Mouse (Mus musculus) right cerebral cortex, postnatal 36 days (tissue): ENCODE data around the gene Aff4.

Source experiments
- DNase-seq, 2 experiments: peaks; one replicate each; pipeline ENCODE4 v3.0.0; 2022; ENCODE audit warnings: low spot score in 2 of 2, mixed read lengths in 1 of 2

Gene Aff4

GRCm38 (mm10) chr11:53428716-53429057 is 78.1 kb downstream of the Aff4 start:
- DNase-seq, result no peak

- DNase-seq, result no peak
Observed at GRCm38 (mm10) chr11:53429182-53429581, 78.5 kb downstream of the Aff4 start.

GRCm38 (mm10) chr11:53430300-53430669 is 79.7 kb downstream of the Aff4 start:
- no peak for DNase-seq

- DNase-seq, result peak; percentile 100
Observed at GRCm38 (mm10) chr11:53430670-53431346, 80.2 kb downstream of the Aff4 start, which contains the start of the genes Uqcrq and Gdf9. Gene Uqcrq, minus strand, starts transcription at chr11:53430831. Gene Gdf9, plus strand, starts transcription at chr11:53431023.

GRCm38 (mm10) chr11:53431347-53432056 is 80.9 kb downstream of the Aff4 start:
- DNase-seq, result no peak

- DNase-seq, result no peak
Observed at GRCm38 (mm10) chr11:53433057-53433456, 82.4 kb downstream of the Aff4 start.

- DNase-seq, result no peak
Observed at GRCm38 (mm10) chr11:53435504-53435903, 84.9 kb downstream of the Aff4 start.

GRCm38 (mm10) chr11:53436338-53436737 is 85.7 kb downstream of the Aff4 start:
- no peak for DNase-seq

GRCm38 (mm10) chr11:53441921-53442320 is 91.3 kb downstream of the Aff4 start:
- DNase-seq, result no peak

GRCm38 (mm10) chr11:53443861-53444260 is 93.2 kb downstream of the Aff4 start:
- DNase-seq, result no peak

- DNase-seq, result no peak
Observed at GRCm38 (mm10) chr11:53445562-53445961, 94.9 kb downstream of the Aff4 start.

- DNase-seq, result no peak
Observed at GRCm38 (mm10) chr11:53446183-53446582, 95.5 kb downstream of the Aff4 start.

GRCm38 (mm10) chr11:53447996-53448395 is 97.4 kb downstream of the Aff4 start:
- no peak for DNase-seq

GRCm38 (mm10) chr11:53448529-53448928 is 97.9 kb downstream of the Aff4 start:
- no peak for DNase-seq

- no peak for DNase-seq
Observed at GRCm38 (mm10) chr11:53450070-53450705, 99.6 kb downstream of the Aff4 start.

- DNase-seq, result no peak
Observed at GRCm38 (mm10) chr11:53451361-53451760, 100.7 kb downstream of the Aff4 start.

GRCm38 (mm10) chr11:53452396-53452795 is 101.8 kb downstream of the Aff4 start:
- no peak for DNase-seq

GRCm38 (mm10) chr11:53453031-53453430 is 102.4 kb downstream of the Aff4 start:
- DNase-seq, result no peak

- no peak for DNase-seq
Observed at GRCm38 (mm10) chr11:53456474-53457371, 106.1 kb downstream of the Aff4 start, which contains the start of the genes Gm10447 and Shroom1. Gene Gm10447, minus strand, starts transcription at chr11:53457110. Gene Shroom1, plus strand, starts transcription at chr11:53457205.

- DNase-seq, result no peak
Observed at GRCm38 (mm10) chr11:53457372-53457954, 106.8 kb downstream of the Aff4 start.

- no peak for DNase-seq
Observed at GRCm38 (mm10) chr11:53458996-53459395, 108.4 kb downstream of the Aff4 start.
